Mouse (Mus musculus): ENCODE data around the gene Trpm5. TPM values are rescaled to one million over a fixed set of nuclear protein-coding genes. Genes with fewer than 3 reads are reported as not detected.

The Trpm5 gene
- polyA plus RNA-seq, 1 experiment from 2014 or later, result 6.9 TPM

DNA sequence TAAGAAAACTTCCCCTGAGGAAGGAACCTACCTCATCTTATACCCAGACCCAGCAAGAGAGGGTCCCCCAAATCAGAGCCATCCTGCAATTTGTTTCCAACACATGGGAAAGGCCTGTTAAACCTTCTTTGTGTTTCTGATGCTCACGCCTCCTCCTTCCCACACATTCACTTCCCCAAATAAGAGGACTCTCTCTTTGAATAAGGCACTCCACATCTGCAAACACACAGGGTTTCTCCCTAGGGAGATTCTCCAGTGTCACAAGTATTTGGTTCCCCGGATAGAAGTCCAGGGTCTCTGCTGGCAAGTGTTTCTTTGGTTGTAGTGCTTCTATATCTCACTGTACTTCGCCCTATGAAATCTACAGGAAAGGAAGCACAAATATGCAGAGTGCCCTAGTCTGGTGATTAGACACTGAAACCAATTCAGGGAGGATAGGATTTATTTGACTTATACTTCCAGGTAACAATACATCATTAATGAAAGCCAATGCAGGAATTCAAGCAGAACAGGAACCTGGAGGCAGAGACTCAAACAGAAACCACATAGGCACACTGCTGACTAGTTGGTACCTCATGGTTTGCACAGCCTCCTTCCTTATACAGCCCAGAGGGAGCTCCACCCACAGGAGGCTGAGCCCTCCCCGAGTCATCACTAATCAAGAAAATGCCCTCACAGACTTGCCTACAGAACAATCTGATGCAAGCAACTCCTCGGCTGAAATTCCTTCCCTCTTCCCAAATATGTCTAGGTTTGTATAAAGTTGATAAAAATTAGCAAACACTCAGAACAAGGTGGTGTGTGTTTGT lies 72.9 kb downstream of the Trpm5 start:
- 63% methylated on average over 5 of the region's 5 CpGs for WGBS
- ATAC-seq (ENCODE audit: low FRiP score, low TSS enrichment), result no peak
- Histone ChIP-seq H3K27ac (ENCODE audit: low read length) (no peak overlapping the region), H3K9ac (replicated peaks; ENCODE audit: low read length) (no peak overlapping the region), H3K4me1 (ENCODE audit: insufficient read depth, low read length) (peaks cover 5% of the 10 kb centered on the region), H3K27me3 (ENCODE audit: insufficient read depth, low read length) (no peaks in the 10 kb centered on the region), H3K36me3 (ENCODE audit: insufficient read depth, low read length) (peaks cover 3% of the 10 kb centered on the region; the same call in 1 of the 2 replicates), H3K9me3 (ENCODE audit: low read length) (no peaks in the 10 kb centered on the region), H3K4me3 (ENCODE audit: low read length) (no peak overlapping the region), H3K4me2 (replicated peaks; ENCODE audit: low read depth, low read length) (no peak overlapping the region)

GRCm38 (mm10) chr7:143020764-143021163 lies 73.7 kb downstream of the Trpm5 start:
- Histone ChIP-seq H3K27me3 (ENCODE audit: insufficient read depth, low read length) (no peaks in the 10 kb centered on the region), H3K4me1 (ENCODE audit: insufficient read depth, low read length) (peaks cover 13% of the 10 kb centered on the region), H3K9me3 (ENCODE audit: low read length) (no peaks in the 10 kb centered on the region), H3K36me3 (ENCODE audit: insufficient read depth, low read length) (peaks cover 3% of the 10 kb centered on the region; the same call in 1 of the 2 replicates), H3K4me3 (ENCODE audit: low read length) (no peak overlapping the region), H3K27ac (ENCODE audit: low read length) (no peak overlapping the region), H3K9ac (replicated peaks; ENCODE audit: low read length) (no peak overlapping the region), H3K4me2 (replicated peaks; ENCODE audit: low read depth, low read length) (no peak overlapping the region)
- 69% methylated on average over 3 of the region's 3 CpGs for WGBS
- ATAC-seq (ENCODE audit: low FRiP score, low TSS enrichment), result no peak

DNA sequence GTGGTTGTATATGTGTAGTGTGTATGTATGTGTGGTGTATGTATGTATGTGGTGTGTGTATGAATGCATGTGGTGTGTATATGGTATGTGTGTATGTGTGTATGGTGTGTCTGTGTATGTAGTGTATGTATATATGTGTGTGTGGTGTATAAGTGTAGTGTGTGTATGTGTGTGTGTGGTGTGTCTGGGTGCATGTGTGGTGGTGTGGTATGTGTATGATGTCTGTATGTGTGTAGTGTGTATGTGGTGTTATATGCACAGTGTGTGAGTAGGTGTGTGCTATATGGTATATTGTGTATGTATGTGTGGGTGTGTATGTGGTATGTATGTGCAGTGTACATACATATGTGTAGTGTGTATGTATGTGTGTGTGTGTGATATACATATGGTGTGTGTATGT lies 74.4 kb downstream of the Trpm5 start:
- H3K4me3 ChIP-seq (ENCODE audit: low read length), result no peak overlapping the region
- H3K27ac ChIP-seq (ENCODE audit: low read length), result no peak overlapping the region
- no peaks in the 10 kb centered on the region for H3K27me3 ChIP-seq (ENCODE audit: insufficient read depth, low read length)
- no peak overlapping the region for H3K9ac ChIP-seq (replicated peaks; ENCODE audit: low read length)
- peaks cover 20% of the 10 kb centered on the region for H3K4me1 ChIP-seq (ENCODE audit: insufficient read depth, low read length)
- H3K36me3 ChIP-seq (ENCODE audit: insufficient read depth, low read length), result no peaks in the 10 kb centered on the region
- no peak for ATAC-seq (ENCODE audit: low FRiP score, low TSS enrichment)
- no peak overlapping the region for H3K4me2 ChIP-seq (replicated peaks; ENCODE audit: low read depth, low read length)
- H3K9me3 ChIP-seq (ENCODE audit: low read length), result no peaks in the 10 kb centered on the region

Other genes with a start within 250 kb of the Trpm5 start
- gene Th, start 163.5 kb downstream of the Trpm5 start, polyA plus RNA-seq (2015; fragmentation: Nextera tagmentation; extraction: Ambion mirVana), result 6.5 and 14.0 TPM in 2 replicates
- gene Ascl2, start 125.4 kb downstream of the Trpm5 start, polyA plus RNA-seq (2015; fragmentation: Nextera tagmentation; extraction: Ambion mirVana), result 0.75 and 1.3 TPM in 2 replicates
- gene Tspan32, start 89.6 kb downstream of the Trpm5 start, polyA plus RNA-seq (2015; fragmentation: Nextera tagmentation; extraction: Ambion mirVana), result 1.5 and 1.6 TPM in 2 replicates
- 643 and 698 TPM in 2 replicates for gene Cd81, start 41.9 kb downstream of the Trpm5 start, polyA plus RNA-seq (2015; fragmentation: Nextera tagmentation; extraction: Ambion mirVana)
- gene Tssc4, start 25.4 kb downstream of the Trpm5 start, polyA plus RNA-seq (2015; fragmentation: Nextera tagmentation; extraction: Ambion mirVana), result 104 and 120 TPM in 2 replicates
- 9.2 and 9.8 TPM in 2 replicates for gene Kcnq1, start 11.7 kb upstream of the Trpm5 start, polyA plus RNA-seq (2015; fragmentation: Nextera tagmentation; extraction: Ambion mirVana)

Data from kidney, embryonic 16.5 days (tissue).